Mouse (Mus musculus) intestine, embryonic 14.5 days (tissue): ENCODE measurements around the gene Trir. TPM values are rescaled to one million over a fixed set of nuclear protein-coding genes. Genes with fewer than 3 reads are reported as not detected.
A peak's percentile ranks its signal among the peaks of the same experiment; 100 is the strongest.

Source experiments
- ATAC-seq: fragments of 200-750 bp; cut with Nextera tagmentation; replicated peaks from 2 replicates; pipeline ENCODE4 v1.8.0; 2017; ENCODE audit warnings: low read depth, moderate number of reproducible peaks, moderate TSS enrichment, moderate library complexity; ENCODE audit not compliant: low FRiP score, low TSS enrichment
- DNase-seq: peaks from one replicate; pipeline ENCODE4 v3.0.0-alpha.2; 2018; ENCODE audit warnings: low spot score
- H3K27ac ChIP-seq: fragments of 300-500 bp; sonication (generic); 2 replicates; pipeline ENCODE4 v1.5.1; 2014; ENCODE audit warnings: low read depth, mild to moderate bottlenecking, control low read depth
- H3K27me3 ChIP-seq: fragments of 300-500 bp; sonication (generic); replicated peaks from 2 replicates; pipeline ENCODE4 v1.6.1; 2014; ENCODE audit warnings: low read length, control low read depth; ENCODE audit not compliant: control insufficient read depth, insufficient read depth
- H3K36me3 ChIP-seq: fragments of 300-500 bp; sonication (generic); 2 replicates; pipeline ENCODE4 v1.6.1; 2014; ENCODE audit warnings: low read length, control low read depth; ENCODE audit not compliant: control insufficient read depth, insufficient read depth
- H3K4me1 ChIP-seq: fragments of 300-500 bp; sonication (generic); replicated peaks from 2 replicates; pipeline ENCODE4 v1.6.1; 2014; ENCODE audit warnings: low read length, control low read depth, mixed read lengths; ENCODE audit not compliant: control insufficient read depth, insufficient read depth
- H3K4me2 ChIP-seq: fragments of 300-500 bp; sonication (generic); 2 replicates; pipeline ENCODE4 v1.6.1; 2014; ENCODE audit warnings: low read length
- H3K4me3 ChIP-seq: fragments of 300-500 bp; sonication (generic); 2 replicates; pipeline ENCODE4 v1.5.1; 2014; ENCODE audit warnings: low read depth, low read length, control low read depth, mixed read lengths
- H3K9ac ChIP-seq: fragments of 300-500 bp; sonication (generic); 2 replicates; pipeline ENCODE4 v1.6.1; 2014; ENCODE audit warnings: mild to moderate bottlenecking, low read length
- H3K9me3 ChIP-seq: fragments of 300-500 bp; sonication (generic); 2 replicates; pipeline ENCODE4 v1.6.1; 2016; ENCODE audit warnings: low read length, control low read depth; ENCODE audit not compliant: control insufficient read depth
- WGBS: fragments of 180-500 bp; shearing (Covaris S2); extraction: QIAGEN DNeasy Blood & Tissue Kit; methylation state at CpG from one replicate; pipeline ENCODE4 v1.1.7; 2014; 5-methylcytosine and 5-hydroxymethylcytosine counted together
- microRNA-seq: library from miRNA; unstranded; fragments of <30 nt; microRNA quantifications from one replicate; pipeline ENCODE4, GENCODE M21; 2016
- polyA plus RNA-seq: library from polyadenylated mRNA; unstranded; fragments of >200 nt; fragmentation: Nextera tagmentation; extraction: Ambion mirVana; gene quantifications from 2 replicates; pipeline ENCODE4 v1.2.1, GENCODE M21; 2014

The Trir gene
- polyA plus RNA-seq, 1 experiment from 2014 or later: 143 TPM

DNA sequence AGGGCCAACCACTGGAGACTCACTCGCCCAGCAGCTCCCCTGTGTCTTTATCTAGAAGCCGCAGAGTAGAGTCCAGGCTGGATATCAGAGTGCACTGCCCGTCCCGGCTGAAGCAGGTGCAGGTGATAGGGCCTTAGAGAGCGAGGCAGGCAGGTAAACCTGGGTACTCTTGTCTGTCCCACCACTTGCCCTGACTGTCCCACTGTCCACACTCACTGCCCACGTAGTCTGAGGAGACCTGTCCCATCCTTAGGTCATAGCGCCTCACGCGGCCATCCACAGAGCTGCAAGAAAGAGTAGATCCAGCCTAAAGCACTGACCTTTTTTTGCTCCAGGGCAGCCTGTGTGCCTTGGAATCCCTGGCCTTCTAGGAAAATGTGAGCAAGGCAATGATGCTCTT is 49.4 kb downstream of the Trir start:
- H3K27ac ChIP-seq: no peak overlapping the region
- 81% methylated on average over 9 of the region's 9 CpGs for WGBS
- peaks cover 6% of the 10 kb centered on the region for H3K4me1 ChIP-seq
- no peak for ATAC-seq
- no peak overlapping the region for H3K9ac ChIP-seq
- H3K27me3 ChIP-seq: no peaks in the 10 kb centered on the region
- peaks cover 54% of the 10 kb centered on the region for H3K36me3 ChIP-seq
- no peak overlapping the region for H3K4me3 ChIP-seq
- H3K9me3 ChIP-seq: no peaks in the 10 kb centered on the region
- H3K4me2 ChIP-seq: no peak overlapping the region
- DNase-seq: no peak

DNA sequence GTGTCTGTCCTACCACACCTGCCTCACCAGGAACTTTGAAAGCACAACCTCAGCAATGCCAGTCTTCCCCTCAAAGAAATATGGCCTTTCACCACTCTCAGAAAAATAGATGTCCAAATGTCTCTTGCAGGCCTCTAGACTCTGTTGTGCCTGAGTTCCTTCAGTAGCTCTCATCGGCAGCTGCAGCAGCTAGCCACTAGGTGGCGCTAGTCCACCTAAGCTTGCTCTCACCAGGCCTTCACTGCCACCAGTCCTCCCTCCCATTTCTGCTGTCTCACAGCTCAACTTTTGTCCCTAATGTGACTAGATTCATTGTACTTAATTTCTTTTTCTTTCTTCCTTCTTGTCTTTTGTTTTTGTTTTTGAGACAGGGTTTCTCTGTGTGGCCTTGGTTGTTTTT is 50.4 kb downstream of the Trir start:
- no peaks in the 10 kb centered on the region for H3K27me3 ChIP-seq
- WGBS: 2% methylated on average over 2 of the region's 2 CpGs
- DNase-seq (peak; percentile 83), ATAC-seq (no peak)
- H3K4me1 ChIP-seq: peaks cover 11% of the 10 kb centered on the region
- no peak overlapping the region for H3K4me3 ChIP-seq
- peaks cover 54% of the 10 kb centered on the region for H3K36me3 ChIP-seq
- H3K4me2 ChIP-seq: no peak overlapping the region
- no peaks in the 10 kb centered on the region for H3K9me3 ChIP-seq
- H3K27ac ChIP-seq: no peak overlapping the region
- no peak overlapping the region for H3K9ac ChIP-seq

Small RNAs within 50 kb of the gene (microRNA-seq; reads per million reads assigned to microRNA genes)
- 1.1 reads per million, percentile 9 among the genes with 10 or more reads in this experiment for gene Mir7070

Other genes starting within 250 kb of the Trir start
- 12.8 and 14.4 TPM in 2 replicates for gene Nfix, start 226.5 kb upstream of the Trir start, polyA plus RNA-seq
- gene Dand5, start 204.0 kb upstream of the Trir start, polyA plus RNA-seq: 5.2 and 5.4 TPM in 2 replicates
- gene Gadd45gip1, start 195.3 kb upstream of the Trir start, polyA plus RNA-seq: 57.8 and 60.8 TPM in 2 replicates
- gene Rad23a, start 186.2 kb upstream of the Trir start, polyA plus RNA-seq: 126 and 129 TPM in 2 replicates
- 721 and 823 TPM in 2 replicates for gene Calr, start 179.9 kb upstream of the Trir start, polyA plus RNA-seq
- 89.0 TPM in 2 replicates for gene Farsa, start 169.8 kb upstream of the Trir start, polyA plus RNA-seq
- gene Syce2, start 154.7 kb upstream of the Trir start, polyA plus RNA-seq: 67.9 and 68.9 TPM in 2 replicates
- gene Gcdh, start 132.9 kb upstream of the Trir start, polyA plus RNA-seq: 35.7 and 37.8 TPM in 2 replicates
- 0.77 and 1.8 TPM in 2 replicates for gene Klf1, start 124.9 kb upstream of the Trir start, polyA plus RNA-seq
- gene Dnase2a, start 118.3 kb upstream of the Trir start, polyA plus RNA-seq: 8.3 and 8.6 TPM in 2 replicates
- 2.3 and 2.6 TPM in 2 replicates for gene Mast1, start 89.5 kb upstream of the Trir start, polyA plus RNA-seq
- gene Rtbdn, start 79.8 kb upstream of the Trir start, polyA plus RNA-seq: 0.09 TPM in 1 of 2 replicates, not detected in the other
- not detected in 2 replicates for gene Gm49661, start 57.4 kb upstream of the Trir start, polyA plus RNA-seq
- gene Prdx2, start 57.2 kb upstream of the Trir start, polyA plus RNA-seq: 771 and 821 TPM in 2 replicates
- 132 and 141 TPM in 2 replicates for gene Rnaseh2a, start 57.1 kb upstream of the Trir start, polyA plus RNA-seq
- gene Junb, start 48.1 kb upstream of the Trir start, polyA plus RNA-seq: 14.4 and 17.2 TPM in 2 replicates
- gene Hook2, start 36.2 kb upstream of the Trir start, polyA plus RNA-seq: 36.0 and 40.7 TPM in 2 replicates
- gene Best2, start 12.3 kb upstream of the Trir start, polyA plus RNA-seq: not detected in 2 replicates
- 95.9 and 105 TPM in 2 replicates for gene Asna1, start 1.5 kb upstream of the Trir start, polyA plus RNA-seq
- gene Tnpo2, start 10.1 kb downstream of the Trir start, polyA plus RNA-seq: 15.5 and 15.7 TPM in 2 replicates
- gene Fbxw9, start 33.2 kb downstream of the Trir start, polyA plus RNA-seq: 26.2 and 26.9 TPM in 2 replicates
- 0.71 TPM in 1 of 2 replicates, not detected in the other for gene Gm5741, start 41.2 kb downstream of the Trir start, polyA plus RNA-seq
- gene Dhps, start 44.9 kb downstream of the Trir start, polyA plus RNA-seq: 63.8 and 67.5 TPM in 2 replicates
- 142 and 156 TPM in 2 replicates for gene Wdr83os, start 53.9 kb downstream of the Trir start, polyA plus RNA-seq
- 43.2 and 44.2 TPM in 2 replicates for gene Wdr83, start 54.5 kb downstream of the Trir start, polyA plus RNA-seq
- 41.7 and 46.7 TPM in 2 replicates for gene Man2b1, start 56.4 kb downstream of the Trir start, polyA plus RNA-seq
- gene Zfp791, start 96.3 kb downstream of the Trir start, polyA plus RNA-seq: 2.2 and 2.3 TPM in 2 replicates
- not detected in 2 replicates for gene Cks1brt, start 125.1 kb downstream of the Trir start, polyA plus RNA-seq
- not detected in 2 replicates for gene Olfr371, start 199.2 kb downstream of the Trir start, polyA plus RNA-seq